Mouse (Mus musculus): Measurements from ENCODE around the gene Gm21173.
"Not testable (repeated sequence)": the region's sequence is repeated elsewhere in the genome, so short reads cannot be mapped to it uniquely, and the experiment has no call there.

Gm21173 gene

GRCm38 (mm10) chrY:76761300-76761699, at the start of gene Gm21173:
Gene Gm21173 (plus strand): TSS chrY:76761600.
- ATAC-seq (ENCODE audit: insufficient number of reproducible peaks, low FRiP score, low TSS enrichment) = not testable (repeated sequence)
